Mouse (Mus musculus): ENCODE measurements around the gene Selenoo.

GRCm38 (mm10) chr15:89124312-89124711 is 35.4 kb downstream of the Selenoo start:
- TF ChIP-seq POLR2A (IDR thresholded peaks at IDR 0.05; ENCODE audit: extremely low read depth, insufficient read depth, low read length) (no peak), CTCF (IDR thresholded peaks at IDR 0.05; ENCODE audit: extremely low read depth, insufficient read depth, low read length) (no peak)
